Mouse (Mus musculus): ENCODE measurements around the gene Gm1113.

The Gm1113 gene

DNA sequence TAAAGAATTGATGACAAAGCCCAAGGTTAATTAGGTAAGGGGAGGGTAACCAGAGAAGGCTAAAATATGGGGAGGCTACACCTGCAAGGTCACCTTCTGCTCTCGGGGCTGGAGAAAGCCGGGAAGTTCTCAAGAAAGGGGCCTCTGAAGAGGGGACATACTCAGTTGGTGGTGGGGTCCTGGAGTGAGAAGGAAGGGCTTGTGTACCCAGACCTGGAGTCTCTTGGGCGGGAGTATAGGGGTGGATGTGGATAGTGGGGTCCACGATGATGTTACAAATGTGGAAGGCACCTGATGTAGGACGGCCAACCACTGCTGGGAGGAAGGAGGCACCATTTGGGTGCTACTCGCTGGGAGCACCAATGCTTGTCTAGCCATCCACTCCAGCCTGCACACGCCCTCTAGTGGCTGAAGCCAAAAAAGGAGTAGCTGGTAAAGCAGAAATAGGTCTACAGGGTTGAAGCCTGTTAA lies 5.9 kb upstream of the Gm1113 start:
- DNase-seq = peak; percentile 81

DNA sequence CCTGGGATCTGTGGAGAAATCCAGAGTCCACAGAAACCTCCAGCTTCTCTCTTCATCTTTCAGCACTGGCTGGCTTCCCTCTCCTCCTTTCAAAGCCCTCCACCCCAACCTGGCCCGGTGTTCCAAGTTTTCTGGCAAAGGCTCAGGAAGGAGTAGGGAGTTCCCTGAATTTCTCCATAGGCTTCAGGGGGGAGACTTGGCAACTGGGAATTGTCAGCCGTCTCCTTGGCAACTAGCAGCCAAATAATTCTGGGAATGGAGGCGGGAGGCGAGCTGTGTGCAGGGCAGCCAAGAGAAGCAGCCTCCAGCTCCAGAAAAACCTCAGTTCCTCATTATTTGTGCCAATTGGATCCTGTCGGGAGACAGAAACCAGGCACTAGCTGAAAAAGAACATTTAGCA lies 5.5 kb upstream of the Gm1113 start:
- DNase-seq = peak; percentile 51

DNA sequence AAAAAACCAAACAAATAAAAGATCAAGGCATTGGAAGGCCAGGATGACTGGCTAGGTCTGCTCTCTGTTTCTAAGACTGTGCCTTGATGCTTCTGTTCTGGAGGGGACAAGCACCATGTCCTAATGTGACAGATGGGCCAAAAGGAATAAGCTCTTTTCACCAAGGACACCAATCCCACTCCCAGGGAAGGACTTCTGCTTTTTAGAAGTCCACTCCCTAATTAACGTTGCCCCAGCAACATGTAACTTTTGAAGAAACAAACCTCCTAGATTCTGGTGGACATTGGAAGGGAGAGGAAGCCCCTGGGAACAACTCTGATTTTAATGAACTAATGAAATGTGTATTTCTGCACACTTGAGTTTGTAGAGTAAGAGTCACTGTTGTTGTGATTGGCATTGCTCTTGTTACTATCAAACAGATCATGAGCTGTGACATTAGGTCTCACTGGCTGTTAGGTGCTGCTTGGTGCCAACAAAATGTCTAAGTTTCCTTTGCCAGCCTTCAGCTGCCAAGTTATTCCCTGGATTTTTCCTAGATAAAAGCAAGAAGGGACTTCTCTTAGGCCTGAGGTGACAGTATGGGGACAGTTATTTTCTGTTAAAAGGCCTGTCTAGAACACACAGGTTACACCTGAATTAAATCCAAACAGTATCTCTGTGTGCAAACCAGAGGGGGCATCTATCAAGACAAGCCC lies 4.9 kb upstream of the Gm1113 start:
- DNase-seq = peak; percentile 16

DNA sequence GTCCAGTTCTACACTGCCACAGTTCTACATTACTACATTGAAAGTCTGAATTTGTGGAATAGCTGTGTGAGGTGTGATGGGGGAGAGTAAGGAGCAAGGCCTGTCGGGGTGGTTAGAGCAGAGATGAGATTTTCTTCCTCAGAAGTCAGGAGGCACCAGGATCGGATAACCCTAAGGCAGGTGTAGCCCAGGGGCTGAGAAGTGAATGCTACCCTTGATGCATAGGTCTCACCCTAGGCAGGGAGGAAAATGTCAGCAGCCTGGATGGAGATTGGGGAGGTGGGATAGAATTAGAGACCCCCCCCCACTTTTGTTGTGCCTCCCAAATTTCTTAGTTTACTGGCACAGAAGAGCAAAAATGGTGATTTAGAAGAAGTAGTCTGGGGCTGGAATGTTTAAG lies 4.2 kb upstream of the Gm1113 start:
- no peak for DNase-seq

DNA sequence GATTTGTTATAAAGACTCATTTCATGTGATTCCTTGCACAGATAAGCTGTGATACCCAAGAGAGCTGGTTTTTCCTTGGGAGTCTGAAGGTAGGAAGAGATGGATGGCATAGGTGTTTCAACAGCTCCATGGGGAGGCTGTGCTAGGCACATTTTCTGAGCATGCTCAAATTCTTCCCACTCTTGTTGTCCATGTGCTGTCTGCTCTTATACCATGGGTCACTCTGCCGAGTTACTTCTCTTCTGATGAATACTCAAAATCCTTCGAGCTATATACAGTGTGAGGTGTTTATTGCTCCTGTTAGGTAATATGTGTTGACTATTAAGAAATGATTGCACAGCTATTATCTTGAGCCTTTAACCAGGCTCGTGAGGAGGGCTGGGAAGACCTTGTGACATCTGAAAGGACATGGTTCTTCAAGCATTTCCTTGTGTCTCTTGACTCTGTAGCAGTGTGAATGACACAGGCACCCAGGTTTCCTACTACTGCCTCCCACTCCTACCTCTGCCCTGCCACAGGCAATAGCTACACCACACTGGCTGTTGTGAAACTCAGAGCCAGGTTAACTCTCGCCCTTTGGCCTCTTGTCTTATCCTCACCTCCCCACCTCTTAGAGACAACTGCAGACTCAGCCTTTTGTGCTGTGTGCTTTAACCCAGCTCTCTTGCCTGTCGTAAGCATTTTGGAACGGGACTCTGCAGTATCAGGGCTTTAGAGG lies 2.7 kb upstream of the Gm1113 start:
- no peak for DNase-seq

DNA sequence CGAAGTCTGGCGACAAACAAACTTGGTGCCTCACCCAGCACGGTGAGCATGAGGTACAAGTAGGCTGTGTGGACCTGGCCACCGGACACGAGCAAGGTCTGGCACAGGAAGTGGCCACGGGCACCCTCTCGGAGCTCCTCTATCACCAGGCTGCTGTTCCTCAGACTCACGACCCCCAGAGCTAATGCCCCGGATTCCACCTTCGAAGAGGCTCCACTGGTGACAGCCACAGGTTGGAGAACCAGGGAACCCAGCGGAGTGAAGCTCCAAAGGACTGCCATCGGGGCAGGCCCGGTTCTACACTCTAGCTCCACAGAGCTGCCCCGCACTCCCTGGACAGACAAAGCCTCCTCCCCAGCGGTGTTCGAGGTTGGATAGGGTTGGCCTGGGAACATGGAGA lies 1.4 kb downstream of the Gm1113 start:
- DNase-seq = no peak

DNA sequence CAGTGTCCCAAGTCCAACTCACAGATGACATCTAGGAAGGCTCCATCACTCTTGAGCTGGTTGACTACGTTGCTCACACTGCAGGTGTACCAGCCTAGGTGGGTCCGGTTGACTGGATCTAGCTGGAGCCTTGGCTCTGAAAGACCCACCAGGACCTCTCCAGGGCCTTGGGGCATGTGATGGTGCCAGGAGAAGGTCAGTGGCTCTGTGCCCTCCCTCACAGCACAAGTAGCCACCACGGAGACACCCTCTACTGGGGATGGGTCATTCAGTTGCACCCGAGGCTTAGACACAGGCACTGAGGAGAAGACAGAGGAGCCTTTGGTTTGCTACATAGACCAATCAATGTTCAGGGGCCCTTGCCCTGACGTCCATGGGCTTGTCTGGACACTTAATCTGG lies 1.9 kb downstream of the Gm1113 start:
- no peak for DNase-seq

DNA sequence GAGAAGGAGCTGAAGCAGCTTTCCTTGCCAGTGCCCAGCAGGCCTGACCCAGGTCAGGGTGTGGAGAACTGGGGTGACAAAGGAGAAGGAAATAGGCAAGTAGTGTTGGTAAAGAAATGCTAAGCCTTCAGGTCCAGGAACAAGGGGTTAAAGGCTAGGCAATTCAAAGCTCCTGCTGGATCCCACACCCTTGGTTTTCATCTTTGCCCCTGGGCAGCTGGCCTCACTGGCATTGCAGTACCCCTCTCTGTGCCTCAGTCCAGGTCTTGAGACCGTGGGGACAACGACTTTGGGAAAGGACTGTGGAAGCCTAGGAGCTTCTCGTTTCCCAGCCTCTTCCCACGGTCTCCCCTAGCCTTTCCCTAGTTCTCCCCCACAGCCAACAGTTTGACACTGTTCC lies 4.2 kb downstream of the Gm1113 start:
- DNase-seq = no peak

DNA sequence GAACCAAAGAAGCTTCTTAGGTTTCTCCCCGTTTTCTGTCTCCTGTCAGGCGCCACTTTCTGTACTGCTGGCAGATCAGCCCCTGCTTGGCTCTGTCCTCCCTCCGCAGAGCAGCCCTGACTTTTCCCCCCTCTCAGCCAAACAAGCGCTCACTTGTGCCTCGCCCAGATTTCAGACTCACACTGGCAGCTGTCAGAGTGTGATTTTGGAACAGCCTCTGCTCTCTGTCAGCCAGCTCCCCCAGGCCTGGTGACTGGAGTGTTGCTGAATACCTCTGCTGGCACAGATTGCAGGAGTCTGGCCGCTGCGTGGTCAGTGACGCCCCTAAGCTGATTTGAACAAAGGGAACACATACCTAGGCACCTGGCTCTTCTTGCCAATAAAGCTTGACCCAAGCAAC lies 9.8 kb downstream of the Gm1113 start:
- DNase-seq = peak; percentile 59

DNA sequence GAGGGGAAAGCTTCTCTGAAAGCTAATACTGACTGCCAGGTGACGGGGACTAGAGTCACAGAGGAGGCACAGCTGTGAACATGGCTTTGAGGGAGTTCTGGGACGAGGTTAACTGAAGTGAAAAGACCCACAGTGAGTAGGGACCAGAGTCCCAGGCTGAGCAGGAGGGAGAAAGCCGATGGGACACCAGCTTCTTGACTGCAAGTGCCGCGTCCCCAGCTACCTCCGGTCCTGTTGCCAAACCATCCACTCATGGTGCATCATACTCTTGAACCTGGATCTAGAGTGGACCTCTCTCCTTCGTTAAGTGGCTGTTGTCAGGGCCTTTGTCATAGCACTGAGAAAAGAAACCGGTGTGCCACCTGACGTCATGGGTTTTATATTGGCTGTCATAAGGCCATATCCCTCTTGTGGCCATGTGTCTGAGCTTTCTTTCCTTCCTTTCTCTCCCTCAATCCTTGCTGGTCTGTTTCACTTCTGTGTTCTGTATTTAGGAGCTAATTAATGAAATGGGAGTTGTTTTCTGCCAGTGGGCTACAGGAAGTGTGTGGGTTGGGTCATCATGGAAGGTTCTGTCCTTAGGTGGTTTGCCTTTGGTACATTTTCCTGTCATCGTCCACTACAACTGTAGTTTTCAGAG lies 15.6 kb downstream of the Gm1113 start:
- DNase-seq = no peak

DNA sequence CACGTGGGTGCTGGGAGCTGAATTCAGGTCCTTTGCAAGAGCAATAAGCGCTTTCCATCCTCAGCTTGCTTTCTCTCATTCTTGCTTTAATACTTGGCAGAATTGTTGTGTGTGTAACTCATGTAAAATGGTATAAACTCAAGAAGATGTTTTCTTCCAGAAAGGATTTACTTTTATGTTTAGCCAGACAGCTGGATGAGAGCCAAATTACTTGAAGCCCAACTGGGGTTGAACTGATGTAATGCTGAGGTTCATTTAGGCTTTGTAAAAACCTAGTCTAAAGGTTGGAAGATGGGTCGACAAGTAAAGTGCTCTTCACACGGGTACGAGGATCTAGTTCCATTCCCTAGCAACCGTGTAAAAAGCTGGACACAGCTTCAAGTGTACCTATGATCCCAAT lies 18.1 kb downstream of the Gm1113 start:
- no peak for DNase-seq

DNA sequence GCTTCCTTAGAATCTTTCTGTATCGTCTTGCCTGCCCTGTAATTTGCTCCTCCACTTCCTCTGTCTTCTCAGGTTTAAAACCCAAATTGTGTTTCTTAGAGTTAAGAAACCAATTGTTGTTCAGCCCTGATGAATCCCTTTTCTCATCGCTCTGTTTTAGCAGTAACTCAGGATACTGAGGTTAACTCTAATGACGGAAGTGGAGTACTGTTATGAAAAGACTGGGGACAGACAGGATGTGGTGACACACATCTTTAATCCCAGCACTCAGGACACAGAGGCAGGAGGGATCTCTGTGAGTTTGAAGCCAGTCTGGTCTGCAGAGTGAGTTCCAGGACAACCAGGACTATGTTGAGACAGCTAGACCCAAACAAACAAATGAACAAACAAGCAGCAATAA lies 22.6 kb downstream of the Gm1113 start:
- no peak for DNase-seq

DNA sequence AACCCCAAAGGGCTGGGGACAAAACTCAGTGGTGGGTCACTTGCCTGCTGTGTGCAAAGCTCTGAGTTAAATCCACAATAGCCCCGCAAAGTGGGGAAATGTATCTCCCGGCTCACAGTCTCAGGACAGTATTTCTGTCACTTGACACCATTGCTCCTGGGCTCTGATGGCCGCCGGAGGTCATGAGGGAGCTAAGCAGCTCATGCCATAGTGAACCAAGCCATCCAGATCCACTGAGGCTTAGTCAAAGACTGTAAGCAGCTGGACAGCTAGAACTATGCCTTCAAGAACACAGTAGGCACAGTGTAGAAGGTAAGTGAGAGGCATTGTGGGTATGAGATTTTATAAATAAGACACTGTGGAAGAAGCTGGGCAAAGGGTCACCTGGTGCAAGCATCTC lies 23.1 kb downstream of the Gm1113 start:
- no peak for DNase-seq

DNA sequence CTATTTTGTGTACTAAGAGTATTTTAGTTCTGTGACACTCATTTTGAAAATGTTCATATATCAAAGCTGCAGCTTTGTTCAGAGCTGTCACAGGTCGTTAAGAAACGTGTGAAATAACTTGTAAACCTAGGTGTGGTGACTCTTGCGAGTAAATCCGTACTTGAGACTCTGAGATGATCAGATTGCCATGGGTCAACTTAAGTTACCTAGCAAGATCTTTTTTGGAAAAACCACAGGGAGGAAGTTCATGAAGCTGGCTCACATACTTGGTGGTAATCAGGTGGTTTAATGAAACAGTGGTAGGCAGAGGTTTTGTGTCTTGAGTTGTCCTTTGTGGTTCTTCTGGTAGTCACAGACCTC lies 24.4 kb downstream of the Gm1113 start:
- DNase-seq = no peak

DNA sequence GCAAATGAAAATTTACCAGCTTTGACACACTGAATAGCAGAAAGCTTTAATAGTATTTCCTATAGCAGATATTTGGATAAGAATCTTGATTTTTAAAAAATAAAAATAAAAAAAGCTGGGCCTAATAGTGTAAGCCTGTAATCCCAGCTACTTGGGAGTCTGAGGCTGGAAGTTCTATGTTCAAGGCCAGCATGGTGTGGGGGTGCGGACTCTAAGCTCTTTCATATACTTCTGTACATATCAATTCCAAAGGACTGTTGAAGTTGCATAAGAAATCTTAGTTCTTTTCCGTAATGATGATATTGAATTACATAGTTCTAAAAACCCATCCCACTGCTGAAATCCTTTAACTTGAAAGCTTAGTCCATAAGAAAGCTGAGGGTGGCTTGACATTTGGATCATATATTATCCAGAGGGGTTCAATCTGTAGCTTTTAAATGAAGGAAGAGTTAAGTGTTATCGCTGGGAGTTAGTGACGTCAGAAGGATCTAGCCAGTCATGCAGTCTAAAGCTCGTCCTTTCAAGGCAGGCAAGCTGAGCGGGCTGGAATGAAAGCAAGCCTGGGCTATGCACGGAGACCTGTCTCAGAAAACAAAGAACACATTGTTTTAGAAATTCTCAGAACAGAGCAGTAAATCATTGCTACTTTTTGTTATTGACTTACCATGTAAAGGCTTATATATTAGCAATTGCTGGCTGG lies 24.9 kb downstream of the Gm1113 start:
- no peak for DNase-seq

DNA sequence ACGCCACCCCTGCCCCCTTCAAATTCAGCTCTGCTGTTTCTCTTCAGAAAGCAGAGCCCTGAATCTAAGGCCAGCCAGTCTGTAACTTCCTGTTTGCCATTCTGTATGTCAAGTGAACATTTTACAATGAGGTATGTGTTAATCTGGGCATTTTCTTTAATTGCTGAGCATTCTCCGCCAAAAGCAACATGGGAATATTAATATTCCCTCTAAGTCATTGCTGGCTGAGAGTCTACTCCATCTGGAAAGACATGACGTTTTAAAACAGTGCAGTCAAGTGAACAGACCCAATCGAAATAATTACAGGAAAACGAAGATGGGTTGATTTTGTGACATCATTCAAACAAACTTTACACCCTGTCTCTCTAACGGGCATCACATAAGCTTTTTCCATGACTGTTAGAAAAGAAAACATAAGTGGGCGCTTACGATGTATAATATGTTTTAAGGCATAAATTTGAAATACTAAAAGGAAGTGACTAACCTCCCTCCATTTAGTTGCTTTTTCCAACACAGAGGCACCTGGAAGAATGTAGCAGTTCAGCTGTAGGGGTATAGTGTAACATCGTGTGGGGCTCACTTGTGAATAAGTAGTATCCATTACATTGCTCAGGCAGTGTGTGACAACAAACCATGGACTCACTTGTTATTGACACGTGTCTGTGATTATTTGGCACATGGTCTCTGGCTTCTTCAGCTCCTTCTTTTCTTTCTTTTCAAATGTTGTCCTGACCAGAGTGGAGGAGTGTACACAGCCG lies 26.8 kb downstream of the Gm1113 start:
- no peak for DNase-seq

DNA sequence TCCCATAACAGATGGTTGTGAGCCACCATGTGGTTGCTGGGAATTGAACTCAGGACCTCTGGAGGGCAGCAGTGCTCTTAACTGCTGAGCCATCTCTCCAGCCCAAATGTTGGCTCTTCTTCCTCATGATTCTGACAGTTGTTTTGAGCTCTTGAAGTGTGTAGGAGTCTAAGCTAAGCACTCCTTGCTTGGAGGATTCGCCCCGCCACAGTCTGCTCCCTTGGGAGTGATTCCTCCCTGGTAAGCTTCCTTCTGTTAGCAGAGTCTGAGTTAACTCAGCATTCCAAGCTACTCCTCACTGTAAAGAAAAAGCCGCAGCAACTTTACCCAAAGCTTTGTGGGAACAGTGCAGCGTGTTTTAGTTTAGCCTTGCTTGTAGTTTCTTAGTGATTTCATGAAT lies 29.6 kb downstream of the Gm1113 start:
- DNase-seq = no peak

DNA sequence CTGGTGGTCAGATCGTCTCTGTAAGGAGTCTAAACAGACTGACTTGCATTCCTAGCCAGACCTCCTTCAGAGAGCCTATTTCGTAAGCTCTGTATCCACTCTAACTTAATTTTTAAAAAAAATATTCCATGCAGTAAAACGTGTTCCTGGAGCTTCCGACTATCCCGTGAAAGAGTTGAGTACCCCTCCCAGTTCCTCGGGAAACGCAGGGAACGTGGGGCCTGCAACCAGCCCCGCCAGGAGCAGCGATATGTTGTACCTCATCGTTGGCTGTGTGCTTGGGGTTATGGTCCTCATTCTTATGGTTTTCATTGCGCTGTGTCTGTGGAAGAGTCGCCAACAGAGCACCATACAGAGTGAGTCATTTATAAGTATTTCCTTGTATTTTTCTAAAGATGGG lies 31.5 kb downstream of the Gm1113 start:
- DNase-seq = no peak

DNA sequence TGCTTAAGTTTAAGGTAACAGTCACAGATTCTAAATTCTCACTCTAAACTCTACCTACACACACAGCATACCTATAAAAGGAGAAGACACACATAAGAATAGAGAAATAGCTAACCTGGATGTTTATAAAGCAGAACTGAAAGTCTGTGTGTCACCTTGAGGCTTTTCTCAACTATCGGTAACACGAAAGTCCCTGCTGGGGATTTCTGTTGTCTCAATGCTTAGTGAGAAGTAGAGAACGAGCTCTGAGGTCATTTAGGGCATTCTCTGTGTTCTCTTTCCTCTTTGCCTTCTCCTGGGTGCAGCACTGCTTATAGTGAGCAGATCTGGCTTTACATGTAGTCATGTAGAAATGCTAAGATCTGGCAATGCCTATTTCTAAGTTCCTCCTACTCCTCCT lies 34.1 kb downstream of the Gm1113 start:
- DNase-seq = no peak

DNA sequence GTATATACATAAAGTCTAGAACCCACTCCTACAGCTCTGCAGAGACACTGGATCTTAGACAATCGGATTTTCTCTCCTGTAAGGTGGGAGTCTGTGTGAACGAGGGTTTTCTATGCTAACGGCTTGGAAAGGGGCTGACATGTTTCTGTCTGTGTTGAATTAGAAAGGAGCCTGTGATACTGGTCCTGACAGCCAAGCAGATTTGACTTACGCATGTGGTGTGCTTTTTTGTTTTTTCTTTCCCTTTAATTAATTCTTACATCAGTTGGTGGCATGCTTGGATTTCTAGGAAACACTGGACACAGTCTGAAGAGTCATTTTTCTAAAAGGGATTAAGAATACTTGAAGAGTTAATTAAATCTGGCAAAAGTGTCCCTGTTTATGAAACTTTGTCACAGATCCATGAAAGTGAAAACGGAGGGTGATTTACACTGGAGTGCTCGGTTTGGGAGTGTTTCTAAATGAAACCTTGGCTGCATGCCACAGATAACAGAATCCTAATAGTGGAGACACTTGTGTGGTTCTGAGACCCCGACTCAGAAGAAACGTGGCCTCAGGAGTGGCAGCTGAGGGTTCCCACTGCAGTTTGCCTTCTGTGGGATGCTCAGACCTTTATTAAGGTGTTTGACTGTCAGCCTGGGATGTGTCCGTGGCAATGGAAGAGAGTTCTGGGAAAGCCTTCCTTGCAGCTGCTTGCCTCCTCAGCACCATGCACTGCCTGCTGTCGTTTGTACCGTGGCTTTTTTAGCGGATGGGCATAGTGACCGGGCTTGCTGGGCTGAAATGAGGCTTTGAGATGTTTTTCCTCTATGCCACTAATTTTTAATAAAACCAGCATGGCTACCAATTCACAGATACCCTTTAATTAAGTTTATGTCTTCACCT lies 35.8 kb downstream of the Gm1113 start:
- no peak for DNase-seq

DNA sequence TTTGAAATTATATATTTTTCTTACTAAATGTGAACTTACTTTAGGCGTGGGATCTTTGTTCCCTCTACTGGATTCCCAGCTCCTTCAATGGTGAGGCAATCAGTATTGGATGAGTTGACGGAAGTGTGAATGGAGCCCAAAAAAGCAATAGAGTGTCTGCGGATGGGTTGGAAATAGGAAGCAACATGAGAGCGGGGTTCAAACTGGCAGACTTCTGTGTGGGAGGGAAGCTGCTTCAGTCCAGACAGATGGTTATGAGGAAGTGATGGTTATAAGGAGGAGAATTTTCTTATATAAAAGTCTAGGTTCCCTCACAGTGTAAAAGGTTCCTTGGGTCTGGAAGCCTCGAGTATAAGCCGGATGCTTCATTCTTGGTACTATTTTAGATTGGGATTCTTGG lies 38.6 kb downstream of the Gm1113 start:
- DNase-seq = peak; percentile 4

DNA sequence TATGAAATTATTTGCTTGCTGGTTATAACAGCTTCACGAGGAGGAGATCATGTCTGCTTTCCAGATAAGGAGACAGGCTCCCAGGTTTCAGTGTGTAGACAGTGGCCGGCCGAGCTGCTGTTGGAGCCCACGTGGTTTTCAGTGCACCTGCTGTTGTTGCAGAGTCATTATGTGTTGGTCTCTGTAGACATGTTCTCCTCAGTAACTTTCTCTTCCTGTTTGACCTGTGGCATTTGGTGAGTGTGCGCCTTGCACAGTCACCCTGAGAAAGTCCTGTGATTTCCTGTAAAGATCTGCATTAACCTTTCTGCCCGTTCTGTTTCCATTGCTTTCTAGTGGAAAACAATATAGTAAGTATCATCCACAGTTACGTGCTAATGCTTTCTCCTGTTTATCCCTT lies 42.7 kb downstream of the Gm1113 start:
- no peak for DNase-seq
